Mouse (Mus musculus) cerebellum, adult 2 months (tissue): ENCODE measurements around the gene Vwa5b1.

ENCODE experiments used
- CTCF ChIP-seq: fragments of 200-500 bp; IDR thresholded peaks from 2 replicates; pipeline ENCODE4 v1.5.1; 2011; ENCODE audit warnings: low read depth, mild to moderate bottlenecking, control low read depth, low read length, moderate library complexity, borderline replicate concordance; ENCODE audit not compliant: insufficient read depth
- POLR2A ChIP-seq: fragments of 200-500 bp; IDR thresholded peaks from 2 replicates; pipeline ENCODE4 v1.6.1; 2011; ENCODE audit warnings: low read length, control low read depth, borderline replicate concordance; ENCODE audit not compliant: insufficient read depth

DNA sequence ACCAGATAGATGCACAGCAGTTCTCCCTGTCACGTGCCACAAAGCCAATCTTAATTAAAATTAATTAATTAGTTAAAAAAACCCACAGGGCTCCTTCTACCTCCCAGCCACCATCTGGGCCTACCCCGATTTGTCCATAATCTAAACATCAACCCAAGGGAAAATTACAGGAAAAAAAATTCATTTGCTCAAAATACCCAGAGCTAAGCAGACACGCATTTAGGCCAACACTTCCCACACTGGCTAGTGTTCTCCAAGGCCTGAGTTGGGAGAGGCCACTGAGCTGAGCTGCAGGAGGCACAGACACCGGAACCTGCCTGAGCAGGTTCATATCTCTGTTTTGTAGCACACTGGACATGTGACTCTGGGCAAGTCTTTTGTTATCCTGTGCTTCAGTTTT is 86.7 kb downstream of the Vwa5b1 start:
- no peak for TF ChIP-seq POLR2A
- no peak for TF ChIP-seq CTCF
